Mouse (Mus musculus) right cerebral cortex, postnatal 36 days (tissue): ENCODE results near the gene Ostf1.
"Not testable (repeated sequence)": the region's sequence is repeated elsewhere in the genome, so short reads cannot be mapped to it uniquely, and the experiment has no call there.

Experiments used
- DNase-seq, 2 experiments: peaks; one replicate each; pipeline ENCODE4 v3.0.0; 2022; ENCODE audit warnings: low spot score in 2 of 2, mixed read lengths in 1 of 2

The Ostf1 gene

DNA sequence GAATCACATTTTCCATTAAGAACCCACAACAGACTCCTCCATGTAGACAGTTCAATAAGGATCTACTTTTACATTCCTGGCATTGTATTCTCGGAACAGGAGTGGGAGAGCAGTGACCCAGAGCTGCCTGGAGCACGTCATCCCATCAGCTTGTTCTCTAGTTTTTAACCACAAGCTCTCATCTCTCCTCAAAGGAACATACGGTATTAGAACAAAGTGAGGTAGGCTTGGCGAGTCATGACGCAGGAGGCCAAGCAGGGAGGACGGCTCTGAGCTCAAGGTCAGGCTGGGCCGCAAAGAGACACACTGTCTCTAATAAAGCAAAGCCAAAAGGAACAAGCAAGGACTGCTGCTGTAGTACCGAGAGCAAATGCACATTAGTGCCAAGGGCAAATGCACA is 32.6 kb downstream of the Ostf1 start:
- no peak for DNase-seq

DNA sequence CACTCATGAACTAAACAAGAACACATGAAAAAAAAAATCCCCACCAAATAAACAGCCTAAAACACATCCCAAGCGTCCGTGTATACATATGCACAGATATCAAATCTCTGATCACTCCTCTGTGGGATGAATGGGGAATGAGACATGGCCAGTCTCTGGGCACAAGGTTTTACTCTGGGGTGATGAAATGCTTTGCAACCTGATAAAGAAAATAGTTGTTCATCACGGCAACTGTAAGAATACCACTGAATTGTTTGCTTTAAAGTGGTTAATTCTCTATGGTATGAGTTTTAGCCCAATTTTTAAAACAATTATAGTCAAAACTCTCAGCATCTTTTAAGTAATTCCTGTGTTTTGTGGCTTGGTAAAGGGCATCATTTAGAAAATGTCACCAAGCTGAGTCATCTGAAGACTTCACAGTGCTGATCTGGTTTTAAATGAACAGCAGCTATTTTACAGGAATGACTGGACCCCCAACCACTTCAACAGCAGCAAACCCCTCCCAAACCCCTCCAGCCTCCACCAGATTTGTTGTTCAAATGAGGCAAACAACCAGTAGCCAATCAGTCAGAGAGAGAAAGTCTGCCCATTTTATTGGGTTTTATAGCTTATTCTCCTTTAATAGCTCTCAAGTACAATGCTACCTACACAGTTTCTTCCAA is 33.2 kb downstream of the Ostf1 start:
- no peak for DNase-seq

DNA sequence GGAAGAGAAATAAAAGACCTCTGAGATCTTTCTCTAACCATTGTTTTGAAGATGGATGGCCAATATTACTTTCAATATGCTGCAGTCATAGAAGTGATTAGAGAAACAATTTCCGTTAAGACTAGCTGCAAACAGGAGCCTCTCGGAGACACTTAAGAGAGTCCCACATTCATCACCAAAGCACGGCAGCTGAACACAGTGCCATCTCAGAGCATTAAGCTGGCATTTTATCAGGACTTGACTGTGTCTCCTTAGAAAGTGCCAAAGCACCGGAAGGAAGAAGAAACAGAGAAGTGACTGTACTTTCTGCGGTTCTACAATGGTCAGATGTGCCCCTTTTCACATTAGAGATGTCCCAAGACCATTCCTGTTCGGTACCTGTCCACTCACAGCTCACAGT is 33.9 kb downstream of the Ostf1 start:
- DNase-seq = no peak

DNA sequence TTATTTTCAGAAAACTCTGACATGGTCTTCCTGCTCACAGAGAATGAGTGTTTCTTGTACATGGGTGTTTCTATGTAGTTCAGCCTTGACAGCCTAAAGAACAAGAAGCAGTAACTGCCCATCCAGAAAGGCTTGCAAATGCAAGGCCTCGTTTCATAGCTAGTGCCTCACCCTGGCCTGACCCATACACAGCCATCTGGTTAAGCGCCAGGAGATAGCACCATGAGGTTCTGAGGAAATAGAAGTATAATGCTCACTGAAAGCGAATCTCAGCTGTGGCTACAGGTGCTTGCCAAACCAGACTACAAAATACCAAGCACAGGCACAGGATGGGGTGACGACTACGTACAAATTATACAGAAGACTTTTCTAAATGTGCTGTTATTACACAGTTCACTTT is 34.7 kb downstream of the Ostf1 start:
- no peak for DNase-seq

DNA sequence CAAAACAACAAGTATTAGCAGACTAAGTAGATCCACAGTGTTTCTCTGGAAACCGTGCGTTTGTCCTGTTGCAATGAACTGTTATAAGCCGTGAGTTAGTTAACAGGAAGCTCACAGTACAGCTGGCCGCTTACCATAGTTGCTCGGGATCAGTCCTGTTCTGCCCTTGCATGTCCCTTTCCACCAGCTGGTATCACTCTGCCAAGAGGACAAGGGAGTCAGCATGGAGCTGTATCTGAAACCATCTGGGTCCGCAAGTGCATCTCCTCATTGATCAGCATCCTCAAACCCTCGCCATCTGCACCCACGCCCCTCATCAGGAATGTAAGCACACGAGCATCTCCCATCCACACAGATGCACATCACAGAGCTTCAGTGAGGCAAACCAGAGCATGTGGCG is 37.9 kb downstream of the Ostf1 start:
- DNase-seq = no peak

DNA sequence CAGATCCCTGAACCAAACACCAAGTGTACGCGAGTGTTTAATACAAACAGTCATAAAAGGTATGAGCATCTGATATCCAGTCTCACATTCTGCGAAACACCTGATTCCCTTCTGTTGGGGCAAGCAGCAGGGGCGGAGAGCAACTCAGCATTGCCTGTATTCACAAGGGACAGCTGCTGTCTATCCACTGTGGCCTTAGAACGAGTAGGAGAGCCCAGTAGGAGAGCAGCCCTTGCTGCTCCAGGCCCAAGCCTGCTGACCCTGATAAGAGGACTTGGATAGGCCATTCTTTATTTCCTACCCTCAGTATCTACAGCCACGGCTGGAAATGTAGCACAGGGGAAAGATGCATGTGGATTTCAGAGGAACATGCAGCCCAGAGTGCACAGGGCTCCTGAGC is 38.7 kb downstream of the Ostf1 start:
- no peak for DNase-seq

DNA sequence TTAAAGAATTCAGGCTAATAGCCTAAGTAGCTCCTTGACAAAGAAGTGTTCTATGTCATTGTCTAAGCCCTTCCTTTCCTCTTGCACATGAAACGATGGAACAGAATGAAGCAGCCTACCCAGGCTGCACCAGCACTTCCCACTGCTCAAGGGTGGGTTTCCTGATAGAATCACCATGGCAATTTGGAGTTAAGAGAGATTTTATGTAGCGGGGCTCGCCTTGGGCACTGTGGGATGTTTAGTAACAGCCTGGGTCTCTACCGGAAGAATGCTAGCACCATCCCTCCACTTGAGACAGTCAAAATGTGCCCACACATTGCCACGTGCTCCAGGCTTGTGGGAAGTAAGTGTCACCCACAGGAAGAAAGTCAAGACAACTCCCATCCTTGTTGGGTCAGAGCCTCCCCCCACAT is 40.7 kb downstream of the Ostf1 start:
- DNase-seq = no peak

DNA sequence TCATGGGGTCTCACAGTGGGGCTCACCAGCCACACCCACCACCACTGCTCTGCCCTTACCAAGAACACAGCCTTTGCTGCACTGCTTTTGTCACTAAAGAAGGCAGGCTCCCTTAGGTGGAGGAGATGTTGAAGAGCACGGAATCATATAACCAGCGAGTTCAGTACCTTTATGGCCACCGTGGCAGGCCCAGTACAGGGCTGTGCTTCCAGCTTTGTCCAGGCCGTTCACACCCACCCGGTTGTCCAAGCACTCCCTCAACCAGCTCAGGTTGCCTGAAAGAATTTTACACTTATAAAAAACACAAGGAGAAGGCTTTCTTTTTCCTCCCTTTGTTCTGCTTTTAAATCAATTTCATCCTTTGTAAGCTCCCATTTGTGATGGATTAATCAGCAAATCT is 41.4 kb downstream of the Ostf1 start:
- DNase-seq = no peak

DNA sequence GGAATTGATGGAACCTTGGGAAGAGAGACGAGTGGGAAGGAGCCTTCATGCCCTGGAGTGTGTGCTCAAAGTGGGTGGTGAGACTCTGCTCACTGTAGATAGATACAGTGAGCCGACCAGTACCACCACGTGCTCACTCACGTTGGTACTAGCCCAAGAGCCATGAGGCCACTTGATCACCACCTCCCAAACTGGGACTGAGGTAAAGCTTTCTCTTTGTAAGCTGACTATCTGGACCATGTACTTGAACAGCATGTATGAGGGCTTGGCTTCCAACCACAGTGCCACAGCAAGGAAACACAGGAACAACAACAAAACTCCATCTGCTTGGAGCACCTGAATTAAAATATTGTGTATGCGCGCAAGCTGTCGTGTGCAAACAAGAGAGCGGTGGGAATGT is 42.3 kb downstream of the Ostf1 start:
- DNase-seq = no peak

DNA sequence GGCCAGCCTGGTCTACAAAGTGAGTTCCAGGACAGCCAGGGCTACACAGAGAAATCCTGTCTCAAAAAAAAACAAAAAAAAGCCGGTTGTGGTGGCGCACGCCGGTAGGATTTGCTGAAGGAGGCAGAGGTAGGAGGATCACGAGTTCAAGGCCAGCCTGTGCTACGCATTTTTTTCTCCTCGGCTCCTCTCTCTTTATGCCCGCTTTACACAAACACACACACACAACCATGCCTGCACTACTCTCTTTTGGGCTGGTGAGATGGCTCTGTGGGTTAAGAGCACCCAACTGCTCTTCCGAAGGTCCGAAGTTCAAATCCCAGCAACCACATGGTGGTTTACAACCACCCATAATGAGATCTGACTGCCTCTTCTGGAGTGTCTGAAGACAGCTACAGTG is 42.8 kb downstream of the Ostf1 start:
- DNase-seq = not testable (repeated sequence)

DNA sequence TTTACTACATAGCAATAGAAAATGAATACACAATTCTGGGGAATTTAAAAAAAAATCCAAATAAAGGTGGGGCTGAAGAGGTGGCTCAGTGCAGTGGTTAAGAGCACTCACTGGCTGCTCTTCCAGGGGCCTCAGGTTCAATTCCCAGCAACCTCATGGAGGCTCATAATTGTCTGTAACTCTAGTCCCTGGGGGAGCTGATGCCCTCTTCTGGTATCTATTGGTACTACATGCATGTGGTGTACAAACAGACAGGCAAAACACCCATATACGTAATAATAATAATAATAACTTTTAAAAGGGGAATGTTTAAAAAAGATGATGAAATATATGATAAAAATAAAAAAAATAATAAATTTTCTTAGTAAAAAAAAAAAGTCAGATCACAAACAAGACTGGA is 43.4 kb downstream of the Ostf1 start:
- no peak for DNase-seq

DNA sequence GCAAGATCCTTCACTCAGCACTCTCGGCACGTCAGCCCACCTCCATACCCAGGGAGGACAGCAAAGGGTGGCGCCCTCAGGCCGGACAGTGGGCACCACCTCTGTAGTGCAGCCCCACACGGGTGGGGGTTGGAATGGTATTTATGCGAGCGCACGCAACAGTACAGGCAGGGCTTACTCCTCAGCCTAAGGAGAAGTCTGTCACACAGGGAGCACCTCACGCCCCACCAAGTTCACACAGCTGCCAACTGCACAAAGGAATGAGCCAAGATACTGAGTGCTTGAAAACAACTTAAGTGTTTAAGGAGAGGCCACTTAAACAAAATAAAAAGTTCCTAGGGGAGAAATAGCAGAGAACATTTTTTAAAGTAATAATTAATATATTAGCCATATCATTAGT is 44.5 kb downstream of the Ostf1 start:
- DNase-seq = no peak

DNA sequence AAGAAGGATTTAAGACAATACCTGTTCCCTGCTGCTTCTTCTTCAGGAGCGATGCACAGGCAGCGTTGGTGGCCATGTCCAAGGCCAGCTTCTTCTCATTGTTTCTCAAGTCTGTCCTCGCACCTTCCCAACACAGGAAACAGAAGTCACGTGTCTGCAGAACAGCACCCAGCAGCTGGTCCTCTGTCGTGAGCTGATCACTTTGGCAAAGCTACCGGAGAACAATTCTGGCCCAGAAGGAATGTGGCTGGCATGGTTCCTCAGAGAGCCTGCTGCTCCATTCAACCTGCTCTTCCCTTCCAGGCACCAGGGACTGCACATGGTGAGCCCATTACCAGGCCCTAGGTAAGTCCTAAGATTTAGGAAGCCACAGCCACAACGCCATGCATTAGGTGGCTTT is 47.0 kb downstream of the Ostf1 start:
- no peak for DNase-seq

DNA sequence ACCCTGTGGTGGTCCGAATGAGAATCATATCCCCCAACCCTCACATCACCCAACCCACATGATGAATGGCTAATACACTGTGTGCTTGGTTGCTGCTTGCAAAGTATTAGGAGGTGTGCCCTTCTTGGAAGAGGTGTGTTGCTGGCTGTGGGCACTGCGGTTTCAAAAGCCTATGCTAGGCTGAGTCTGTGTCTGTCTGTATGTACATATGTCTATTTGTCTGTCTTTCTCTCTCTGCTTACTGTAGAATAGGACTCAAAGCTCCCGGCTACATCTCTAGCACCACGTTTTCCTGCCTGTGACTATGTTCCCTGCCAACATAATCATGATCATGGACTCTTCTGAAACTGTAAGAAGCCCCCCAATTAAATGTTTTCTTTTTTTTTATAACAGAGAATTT is 47.9 kb downstream of the Ostf1 start:
- DNase-seq = no peak

DNA sequence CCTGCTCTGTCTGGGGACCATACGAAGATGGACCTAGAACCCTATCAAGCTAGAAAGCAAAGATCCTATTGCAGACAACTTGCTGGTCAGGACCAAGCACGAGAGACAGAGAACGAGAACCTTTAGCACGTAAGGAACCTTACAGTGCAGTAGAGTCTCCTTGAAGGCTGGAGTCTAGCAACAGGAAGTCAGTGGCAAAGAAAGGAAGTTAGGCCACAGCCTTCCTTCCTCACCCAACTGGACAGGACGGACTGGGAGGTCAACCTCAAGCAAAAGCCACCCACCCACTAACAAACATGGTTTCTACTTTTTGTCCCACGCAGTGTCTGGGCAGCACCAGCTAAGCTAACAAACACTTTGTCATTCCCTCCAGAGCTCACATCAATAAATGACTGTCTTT is 48.7 kb downstream of the Ostf1 start:
- DNase-seq = no peak

DNA sequence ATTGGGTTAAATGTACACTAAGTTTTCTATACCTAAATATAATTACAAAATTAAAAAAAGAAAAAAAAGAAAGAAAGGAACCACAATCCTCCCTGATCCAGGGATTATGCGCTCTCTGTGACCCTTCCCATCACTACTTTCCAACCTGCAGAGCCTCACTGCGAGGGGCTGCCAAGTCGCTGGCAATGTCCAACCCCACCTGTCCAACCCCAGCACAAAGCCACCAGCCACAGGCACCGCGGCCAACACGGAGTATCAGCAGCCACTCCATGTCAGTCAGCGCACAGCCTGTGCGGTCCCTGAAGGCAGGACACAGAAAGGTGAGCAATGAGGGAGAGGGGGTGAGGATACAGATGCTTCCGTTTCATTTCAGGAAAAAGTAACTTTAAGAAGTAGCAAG is 49.4 kb downstream of the Ostf1 start:
- DNase-seq = no peak

DNA sequence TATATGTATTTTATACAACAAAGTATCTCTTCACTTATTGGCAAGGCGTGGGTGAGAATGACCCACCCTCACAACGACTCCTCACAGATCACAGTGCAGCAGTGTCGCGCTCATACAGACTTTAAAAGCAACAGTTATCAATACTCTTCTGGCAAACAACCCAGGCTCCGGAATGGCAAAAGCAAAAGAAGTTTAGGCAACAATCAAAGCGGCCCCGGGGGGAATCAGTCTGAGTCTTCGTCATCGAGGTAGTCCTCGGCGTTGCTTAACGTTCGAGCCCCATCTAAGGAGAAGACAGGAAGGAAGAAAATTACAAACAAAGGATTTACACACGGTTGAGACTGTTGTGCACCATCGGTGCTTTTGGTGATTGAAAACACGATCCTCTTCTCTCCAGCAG is 50.6 kb downstream of the Ostf1 start:
- DNase-seq = no peak

DNA sequence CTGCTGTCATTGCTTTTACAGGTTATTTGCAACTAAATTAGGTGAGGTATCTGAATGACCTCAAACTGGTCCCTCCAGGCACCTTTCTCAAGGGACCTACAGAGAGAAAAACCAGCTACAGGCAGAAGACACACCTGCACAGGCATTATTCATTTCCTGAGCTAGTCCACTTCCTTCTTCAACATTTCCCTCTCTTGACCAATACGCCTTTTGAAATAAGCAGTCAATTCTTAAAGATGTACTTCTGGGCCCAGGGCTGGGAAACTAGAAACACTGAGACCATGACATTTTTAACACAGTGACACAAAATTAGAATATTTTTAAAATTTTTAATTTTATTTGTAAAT is 52.6 kb downstream of the Ostf1 start:
- DNase-seq = no peak

DNA sequence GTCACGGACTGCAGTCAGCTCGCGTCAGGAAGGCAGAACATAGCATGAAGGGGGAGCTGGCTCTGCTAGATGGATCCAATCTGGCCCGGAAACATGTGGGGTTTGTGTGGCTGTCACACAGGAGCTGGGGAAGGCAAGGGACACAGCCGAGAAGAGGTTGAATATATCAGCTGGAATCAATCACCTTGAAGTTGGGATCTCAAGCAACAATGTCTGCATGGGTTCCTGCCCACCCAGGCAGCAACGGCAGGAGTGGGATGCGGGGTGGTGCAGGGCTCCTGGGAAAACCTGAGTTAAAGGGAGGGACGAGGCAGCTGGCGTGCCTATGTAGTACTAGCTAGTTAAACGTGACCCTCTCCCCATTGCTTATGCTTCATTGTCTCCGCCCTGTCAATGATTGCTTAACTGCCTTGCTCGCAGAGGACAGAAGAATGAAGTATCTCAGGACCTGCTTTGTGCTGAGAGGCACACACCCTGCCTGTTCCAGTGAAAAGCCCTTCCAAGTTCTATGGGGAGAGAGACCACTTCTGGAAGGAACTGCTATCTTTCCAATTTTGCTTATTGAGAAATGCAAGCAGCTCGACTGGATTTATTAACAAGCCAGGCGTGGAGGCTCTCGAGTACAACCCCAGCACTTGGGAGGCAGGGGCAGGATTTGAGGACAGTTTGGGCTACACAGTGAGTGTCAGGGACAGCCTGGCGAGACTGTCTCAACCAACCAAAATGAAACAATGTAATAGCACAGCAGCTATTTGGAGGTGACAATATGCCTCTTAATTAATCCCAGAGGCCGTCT is 53.2 kb downstream of the Ostf1 start:
- no peak for DNase-seq

DNA sequence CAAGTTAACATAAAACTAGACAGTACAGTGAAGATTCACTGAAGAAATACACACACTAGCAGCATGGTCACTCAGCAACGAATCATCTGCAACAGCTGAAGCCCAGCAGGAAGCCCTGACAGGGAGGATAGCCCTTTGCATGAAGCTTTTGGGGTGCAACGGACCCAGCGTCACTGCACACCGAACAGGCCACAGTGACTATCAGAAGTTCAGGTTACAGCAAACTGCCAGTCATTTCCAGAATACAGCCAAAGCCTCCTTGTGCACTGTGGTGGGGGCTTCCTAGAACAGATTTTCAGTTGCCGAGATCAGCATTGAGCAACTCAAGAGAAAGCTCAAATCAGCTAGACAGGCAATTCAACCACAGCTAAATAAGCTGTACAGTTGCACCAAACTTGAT is 54.3 kb downstream of the Ostf1 start:
- DNase-seq = no peak

DNA sequence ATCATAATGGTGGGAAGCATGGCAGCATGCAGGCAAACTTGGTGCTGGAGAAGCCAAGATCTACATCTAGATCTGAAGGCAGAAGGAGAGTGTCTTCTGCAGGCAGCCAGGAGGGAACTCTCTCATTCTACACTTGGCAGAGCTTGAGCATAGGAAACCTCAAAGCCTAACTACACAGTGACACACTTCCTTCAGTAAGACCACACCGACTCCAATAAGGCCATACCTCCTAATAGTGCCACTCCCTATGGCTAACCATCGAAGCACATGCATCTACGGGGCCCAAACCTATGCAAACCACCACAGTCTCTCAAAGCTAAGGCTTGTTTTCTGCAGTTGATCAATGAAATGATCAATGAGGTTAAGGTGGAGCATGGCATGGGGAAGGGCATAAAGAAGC is 55.7 kb downstream of the Ostf1 start:
- DNase-seq = no peak

DNA sequence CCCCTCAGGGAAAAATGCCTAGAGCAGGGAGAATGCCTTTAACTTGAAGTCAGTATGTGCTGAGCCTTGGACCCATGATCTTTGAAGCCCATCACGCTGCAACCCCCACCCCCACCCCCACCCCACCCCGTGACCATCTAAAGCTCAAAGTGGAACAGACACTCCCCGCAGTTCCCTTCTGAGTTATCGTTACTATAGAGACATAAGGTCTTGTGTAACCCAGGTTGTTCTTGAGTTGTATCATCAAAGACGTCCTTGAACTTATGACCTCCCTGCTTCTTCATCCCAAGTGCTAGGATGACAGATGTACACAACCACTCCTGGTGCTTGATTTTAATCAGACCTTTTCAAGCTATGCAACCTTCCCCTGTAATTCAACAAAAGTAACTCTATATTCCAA is 57.7 kb downstream of the Ostf1 start:
- DNase-seq = no peak

DNA sequence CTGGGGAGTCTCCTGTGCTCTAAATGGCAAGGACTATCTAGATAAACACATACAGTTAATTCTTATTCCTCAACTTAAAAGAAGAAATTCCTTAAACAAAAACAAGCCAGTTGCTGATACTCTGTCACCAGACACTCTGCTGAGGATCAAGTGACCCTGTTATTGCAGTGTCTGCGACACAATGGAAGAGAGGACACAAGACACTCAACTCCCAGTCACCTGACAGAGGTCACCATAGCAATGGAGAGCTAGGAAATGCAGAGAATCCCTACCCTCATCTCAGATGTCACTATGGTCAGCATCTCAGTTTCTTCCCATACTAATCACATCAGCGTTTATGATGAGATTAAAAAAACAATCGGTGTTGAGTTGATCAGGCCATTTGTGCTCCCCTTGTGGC is 58.2 kb downstream of the Ostf1 start:
- DNase-seq = no peak

DNA sequence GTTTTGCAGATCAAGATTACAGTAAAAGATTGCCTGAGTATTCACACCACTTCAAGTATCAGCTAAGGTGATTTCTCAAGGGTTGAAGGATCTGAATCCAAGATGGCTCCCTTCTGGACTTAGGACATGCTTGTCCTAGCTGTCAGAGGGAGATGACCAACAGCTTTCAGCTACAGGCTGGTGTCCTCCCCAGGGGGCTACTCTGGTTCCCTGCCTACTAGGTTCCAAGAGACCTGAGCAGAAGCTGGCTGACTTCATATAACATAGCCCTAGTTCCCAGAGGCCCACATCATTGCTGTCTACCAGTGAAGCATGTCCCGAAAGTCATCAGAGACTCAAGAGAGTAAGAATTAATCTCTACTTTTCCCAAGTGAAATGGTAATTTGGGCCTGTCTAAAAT is 62.1 kb downstream of the Ostf1 start:
- no peak for DNase-seq
